Mouse (Mus musculus) embryonic facial prominence, embryonic 13.5 days (tissue): ENCODE data around the gene Mpc2. TPM values are rescaled to one million over a fixed set of nuclear protein-coding genes. Genes with fewer than 3 reads are reported as not detected.

Experiments
- ATAC-seq: fragments of 200-750 bp; cut with Nextera tagmentation; 2 replicates; pipeline ENCODE4 v1.8.0; 2017; ENCODE audit warnings: low read depth; ENCODE audit not compliant: insufficient number of reproducible peaks, insufficient read depth, low FRiP score, low TSS enrichment
- H3K27ac ChIP-seq: fragments of 300-500 bp; sonication (generic); 2 replicates; pipeline ENCODE4 v1.5.1; 2015; ENCODE audit warnings: moderate library complexity, mild to moderate bottlenecking, inconsistent platforms
- H3K27me3 ChIP-seq: fragments of 300-500 bp; sonication (generic); 2 replicates; pipeline ENCODE4 v1.6.1; 2015; ENCODE audit warnings: mild to moderate bottlenecking, inconsistent platforms
- H3K36me3 ChIP-seq: fragments of 300-500 bp; sonication (generic); 2 replicates; pipeline ENCODE4 v1.6.1; 2015; ENCODE audit warnings: mild to moderate bottlenecking, inconsistent platforms
- H3K4me1 ChIP-seq: fragments of 300-500 bp; sonication (generic); 2 replicates; pipeline ENCODE4 v1.6.1; 2015; ENCODE audit warnings: inconsistent platforms
- H3K4me2 ChIP-seq: fragments of 300-500 bp; sonication (generic); 2 replicates; pipeline ENCODE4 v1.6.1; 2015; ENCODE audit warnings: moderate library complexity, mild to moderate bottlenecking, inconsistent platforms
- H3K4me3 ChIP-seq: fragments of 300-500 bp; sonication (generic); 2 replicates; pipeline ENCODE4 v1.5.1; 2015; ENCODE audit warnings: mild to moderate bottlenecking, inconsistent platforms
- H3K9ac ChIP-seq: fragments of 300-500 bp; sonication (generic); 2 replicates; pipeline ENCODE4 v1.6.1; 2015; ENCODE audit warnings: mild to moderate bottlenecking, inconsistent platforms
- H3K9me3 ChIP-seq: fragments of 300-500 bp; sonication (generic); 2 replicates; pipeline ENCODE4 v1.6.1; 2016; ENCODE audit warnings: inconsistent platforms
- WGBS: fragments of 180-500 bp; shearing (Covaris S2); methylation state at CpG from one replicate; pipeline ENCODE4 v1.1.7; 2015; ENCODE audit warnings: mixed read lengths; 5-methylcytosine and 5-hydroxymethylcytosine counted together
- polyA plus RNA-seq: library from polyadenylated mRNA; unstranded; fragments of >200 nt; fragmentation: Nextera tagmentation; extraction: Ambion mirVana; gene quantifications from 2 replicates; pipeline ENCODE4 v1.2.1, GENCODE M21; 2015

Gene Mpc2
- polyA plus RNA-seq, 1 experiment from 2014 or later = 143 TPM

GRCm38 (mm10) chr1:165510161-165510560, 49.7 kb downstream of the Mpc2 start:
- Histone ChIP-seq H3K4me2 (no peak overlapping the region), H3K36me3 (no peaks in the 10 kb centered on the region), H3K9me3 (no peaks in the 10 kb centered on the region), H3K4me1 (no peaks in the 10 kb centered on the region), H3K27ac (no peak overlapping the region), H3K27me3 (no peaks in the 10 kb centered on the region), H3K9ac (no peak overlapping the region), H3K4me3 (no peak overlapping the region)
- 86% methylated on average over 6 of the region's 6 CpGs for WGBS
- no peak for ATAC-seq

GRCm38 (mm10) chr1:165520716-165521115, 60.3 kb downstream of the Mpc2 start:
- no peak overlapping the region for H3K4me3 ChIP-seq
- no peak overlapping the region for H3K9ac ChIP-seq
- H3K4me1 ChIP-seq = no peaks in the 10 kb centered on the region
- no peaks in the 10 kb centered on the region for H3K9me3 ChIP-seq
- H3K27ac ChIP-seq = no peak overlapping the region
- no peaks in the 10 kb centered on the region for H3K36me3 ChIP-seq
- H3K4me2 ChIP-seq = no peak overlapping the region
- no peaks in the 10 kb centered on the region for H3K27me3 ChIP-seq
- ATAC-seq = no peak
- WGBS = 87% methylated on average over 7 of the region's 7 CpGs

Other genes with a start within 250 kb of the Mpc2 start
- 112 TPM in 2 replicates for gene Tiprl, start 223.6 kb upstream of the Mpc2 start, polyA plus RNA-seq
- 1.9 and 2.1 TPM in 2 replicates for gene Gpr161, start 164.8 kb upstream of the Mpc2 start, polyA plus RNA-seq
- gene Dcaf6, start 162 bp upstream of the Mpc2 start, polyA plus RNA-seq = 13.5 and 13.8 TPM in 2 replicates
- gene Adcy10, start 24.5 kb downstream of the Mpc2 start, polyA plus RNA-seq = 0.18 TPM in 1 of 2 replicates, not detected in the other
- gene Mpzl1, start 173.9 kb downstream of the Mpc2 start, polyA plus RNA-seq = 146 and 163 TPM in 2 replicates
- 13.9 and 16.8 TPM in 2 replicates for gene Rcsd1, start 249.1 kb downstream of the Mpc2 start, polyA plus RNA-seq